Mouse (Mus musculus) kidney, adult 11 months (tissue): ENCODE results near the gene Pop7.

Experiments
- DNase-seq: peaks from one replicate; pipeline ENCODE4 v3.0.0; 2022

The Pop7 gene

DNA sequence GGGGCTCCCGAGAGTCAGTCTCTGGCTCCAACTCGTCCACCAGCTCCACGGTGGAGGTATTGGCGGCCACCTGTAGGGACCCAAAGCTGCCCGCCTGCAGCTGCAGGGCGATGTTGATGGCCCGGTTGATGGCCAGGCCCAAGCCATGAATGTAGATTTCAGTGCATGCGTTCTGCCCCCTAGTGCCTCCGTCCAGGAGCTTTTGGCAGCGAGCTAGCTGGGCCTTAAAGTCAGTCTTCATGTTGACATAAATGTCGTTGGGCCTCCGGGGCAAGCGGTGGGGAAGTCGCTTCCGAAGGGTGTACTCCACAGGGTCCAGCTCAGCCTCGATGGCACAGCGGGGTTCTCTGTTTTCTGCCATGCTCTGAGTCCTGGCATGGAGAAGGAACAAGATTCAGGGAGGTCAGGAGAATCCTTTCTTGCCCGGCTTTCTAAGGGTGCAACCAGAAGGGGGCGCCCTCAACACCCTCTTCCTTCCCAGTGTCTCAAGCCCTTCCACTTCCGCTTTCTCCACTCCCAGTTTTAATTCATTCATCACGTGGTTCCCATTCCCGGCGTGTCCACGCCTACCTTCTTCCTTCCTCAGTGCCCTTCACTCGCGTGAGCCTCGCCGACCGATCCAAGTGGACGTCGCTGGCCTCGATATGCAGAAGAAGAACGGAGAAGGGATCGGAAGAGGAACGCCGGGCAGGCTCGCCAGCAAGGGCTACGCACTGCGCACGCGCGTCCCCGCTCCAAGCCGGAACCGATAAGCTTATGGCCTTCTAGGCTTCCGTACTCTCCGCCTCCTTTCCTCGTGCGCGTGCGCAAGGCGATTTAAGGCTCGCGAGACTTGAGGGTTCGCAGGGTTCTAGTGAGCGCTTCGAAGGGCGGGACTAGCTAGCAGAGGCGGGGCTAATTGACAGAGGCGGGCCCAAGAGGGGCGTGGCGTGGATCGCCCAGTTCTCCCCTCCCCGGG is at the start of gene Pop7:
Pop7 (minus strand) TSS at position 810 of the 958 bp plus-strand sequence.
- DNase-seq, result peak; percentile 100

- DNase-seq, result no peak
These were observed 48.8 kb upstream of the Pop7 start for GRCm38 (mm10) chr5:137551119-137551518.

DNA sequence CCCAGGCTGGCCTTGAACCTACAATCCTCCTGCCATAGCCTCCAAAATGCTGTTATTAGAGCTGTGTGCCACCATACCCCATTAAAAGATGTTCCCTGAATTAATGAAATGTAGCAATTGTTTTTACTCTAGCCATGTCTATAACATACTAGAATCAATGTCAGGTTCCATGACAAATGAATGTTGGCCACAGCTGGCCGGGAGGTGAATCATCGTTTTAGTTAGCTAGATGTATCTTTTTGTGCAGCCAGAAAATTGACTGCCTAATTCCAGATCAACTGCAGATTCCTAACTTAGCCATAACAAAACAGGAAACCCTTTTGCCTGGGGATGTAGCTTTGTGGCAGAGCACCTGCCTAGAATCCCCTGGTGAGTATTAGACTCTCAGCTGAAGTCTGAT is 47.5 kb upstream of the Pop7 start:
- DNase-seq, result no peak

- DNase-seq, result peak; percentile 40
These were observed 43.3 kb upstream of the Pop7 start for GRCm38 (mm10) chr5:137545596-137545995.

GRCm38 (mm10) chr5:137544926-137545325 is 42.6 kb upstream of the Pop7 start:
- DNase-seq, result no peak

DNA sequence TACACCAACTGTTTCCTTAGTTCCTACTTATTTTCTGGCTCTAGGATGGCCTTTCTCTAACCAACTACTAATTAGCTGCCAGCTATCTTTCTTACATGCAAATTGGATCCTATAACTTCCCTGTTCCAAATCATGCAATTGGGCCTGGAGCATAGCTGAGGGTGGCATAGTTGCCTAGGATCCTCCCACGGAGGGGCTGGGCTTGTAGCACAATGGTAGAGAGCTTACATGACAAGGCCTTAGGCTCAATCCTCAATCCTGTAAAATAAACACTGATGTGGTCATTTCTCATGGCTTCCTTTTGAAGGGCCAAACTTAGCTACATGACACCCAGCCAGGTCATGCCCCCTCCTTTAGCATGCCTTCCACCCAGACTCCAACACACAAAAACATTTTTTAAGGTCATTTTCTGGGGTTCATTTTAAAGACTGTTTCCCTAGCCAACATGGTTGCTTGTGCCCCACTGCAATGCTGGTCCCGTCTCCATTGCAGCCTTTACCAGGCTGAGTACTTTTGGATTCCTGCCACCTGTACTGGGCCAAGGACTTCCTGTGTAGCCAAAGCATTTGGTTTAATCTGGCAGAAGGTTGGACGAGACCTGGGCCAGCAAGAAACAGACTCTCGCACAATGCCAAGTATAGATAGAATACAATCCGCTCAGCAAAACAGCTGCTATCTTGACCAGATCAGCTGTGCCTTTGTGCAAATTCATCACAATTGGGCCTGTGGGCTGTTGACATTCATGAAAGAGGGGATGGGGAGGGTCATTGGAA is 39.6 kb upstream of the Pop7 start:
- DNase-seq, result no peak

GRCm38 (mm10) chr5:137540991-137541390 is 38.7 kb upstream of the Pop7 start:
- DNase-seq, result no peak

- no peak for DNase-seq
These were observed 37.0 kb upstream of the Pop7 start for GRCm38 (mm10) chr5:137539291-137539801.

DNA sequence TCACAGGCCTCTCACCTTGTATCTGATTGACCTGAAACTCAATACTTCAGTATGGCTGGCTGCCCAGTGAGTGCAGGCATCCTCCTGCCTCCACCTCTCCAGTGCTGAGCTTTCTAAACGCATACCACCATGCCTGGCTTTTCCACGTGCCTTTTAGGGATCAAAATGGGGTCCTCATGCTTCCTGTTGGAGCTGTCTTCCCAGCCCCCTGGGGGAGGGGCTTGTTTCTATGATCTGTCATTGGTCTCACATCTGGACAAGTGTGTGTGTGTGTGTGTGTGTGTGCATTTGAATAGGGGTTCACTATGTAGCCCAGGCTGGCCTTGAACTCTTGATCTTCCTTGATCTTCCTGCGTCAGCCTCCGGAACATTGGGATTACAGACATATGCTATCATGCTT is 35.1 kb upstream of the Pop7 start:
- no peak for DNase-seq

DNA sequence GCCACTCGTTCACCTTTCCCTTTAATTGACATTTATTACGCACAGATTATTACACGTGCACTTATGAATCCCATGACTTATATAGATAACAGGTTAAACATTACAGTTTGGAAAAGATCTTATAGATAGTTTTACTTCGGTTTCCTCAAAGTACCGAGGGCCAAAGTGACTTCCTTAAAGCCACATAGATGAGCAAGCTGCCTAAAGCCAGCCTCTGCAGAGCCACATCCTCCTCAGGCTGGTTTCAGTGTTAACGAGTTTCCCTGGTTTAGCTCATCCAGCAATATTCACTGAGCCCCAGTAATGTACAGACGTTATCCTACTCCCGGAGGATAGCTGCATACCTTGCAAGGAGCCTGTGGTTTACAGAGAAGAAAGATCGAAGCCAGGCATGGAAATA is 33.0 kb upstream of the Pop7 start:
- no peak for DNase-seq

DNA sequence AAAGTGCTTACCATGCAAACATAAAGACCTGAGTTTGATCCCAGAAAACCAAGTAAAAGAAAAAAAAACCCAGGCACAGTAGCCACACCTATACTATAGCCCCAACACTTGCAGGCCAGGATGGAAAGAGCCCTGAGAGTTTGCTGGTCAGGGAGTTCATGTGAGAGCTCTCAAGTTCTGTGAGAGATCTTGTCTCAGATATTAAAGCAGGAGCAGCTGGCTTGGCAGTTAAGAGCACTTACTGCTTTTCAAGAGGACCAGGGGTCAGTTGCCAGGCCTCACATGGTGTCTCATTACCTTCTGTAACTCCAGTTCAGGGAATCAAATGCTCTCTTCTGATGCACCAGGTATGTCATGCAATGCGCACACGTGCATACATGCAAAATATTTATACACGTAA is 32.4 kb upstream of the Pop7 start:
- no peak for DNase-seq

DNA sequence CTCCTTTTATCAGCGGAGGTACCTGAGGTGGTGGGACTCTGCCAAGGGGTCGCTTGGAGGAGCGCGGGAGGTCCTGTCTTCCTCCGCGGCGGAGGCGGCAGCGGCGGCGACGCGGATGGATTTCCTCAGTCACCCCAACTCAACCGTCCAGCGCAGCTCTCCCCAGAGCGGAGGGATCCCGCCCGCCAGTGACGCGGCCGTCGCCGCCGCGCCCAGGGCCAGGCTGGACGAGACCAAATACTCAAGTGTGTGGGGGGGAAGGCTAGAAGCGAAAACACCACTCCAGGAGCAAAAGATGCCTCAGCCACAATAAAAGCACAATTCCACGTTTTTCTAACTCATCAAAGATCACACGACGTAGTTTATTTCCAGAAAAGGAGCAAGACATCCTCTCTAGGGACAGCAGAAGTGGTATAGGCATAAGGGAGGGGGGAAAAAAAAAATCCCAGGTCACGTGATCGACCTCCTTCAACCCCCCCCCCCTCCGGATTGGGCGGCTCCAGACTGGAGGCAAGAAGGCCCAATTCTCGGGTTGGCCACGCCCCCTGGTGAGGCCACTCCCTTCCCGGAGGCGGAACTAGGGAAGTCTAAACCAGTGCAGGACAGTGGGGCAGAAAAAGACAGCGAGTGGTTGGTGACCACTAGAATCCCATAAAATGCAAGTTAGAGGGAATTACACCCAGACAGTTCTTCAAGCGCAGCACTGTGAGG is 31.0 kb upstream of the Pop7 start, which contains the start of the genes Epo and Gnb2:
Epo (minus strand) TSS at position 126 of the 711 bp plus-strand sequence.
Gnb2 (minus strand) TSS at position 394 of the 711 bp plus-strand sequence.
- peak; percentile 98 for DNase-seq

GRCm38 (mm10) chr5:137532808-137533116 is 30.4 kb upstream of the Pop7 start:
- no peak for DNase-seq

DNA sequence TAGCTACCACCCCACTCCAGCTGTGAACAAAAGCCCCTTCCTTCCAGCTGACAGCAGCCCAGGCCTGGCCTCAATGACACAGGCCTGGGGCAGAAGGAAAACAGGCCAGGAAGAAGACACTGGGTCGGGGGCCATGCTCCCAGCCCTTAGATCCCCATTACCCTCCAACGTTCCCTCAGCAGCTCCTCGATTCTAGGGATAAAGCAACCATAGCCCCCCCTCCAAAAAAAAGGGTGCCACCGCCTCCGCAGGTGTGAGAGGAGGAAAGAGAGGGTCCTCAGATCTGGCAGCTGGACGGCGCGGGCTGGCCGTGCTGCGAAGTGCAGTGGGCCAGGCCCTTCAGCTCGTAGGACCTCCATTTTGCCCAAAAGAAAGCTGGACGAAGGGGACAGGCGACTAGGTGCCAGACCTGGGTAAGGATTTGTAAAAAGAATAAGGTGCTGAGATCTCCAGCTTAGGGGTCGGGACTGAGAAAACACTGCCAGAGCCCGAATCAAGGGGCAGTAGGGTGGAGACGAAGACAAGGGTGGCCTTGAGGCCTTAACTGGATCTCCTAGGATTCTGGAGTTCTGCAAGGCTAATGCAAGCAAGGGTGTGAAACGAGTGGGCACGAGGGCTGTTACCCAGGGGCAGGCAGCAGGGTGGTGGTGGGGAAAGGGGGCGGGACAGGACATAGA is 30.0 kb upstream of the Pop7 start:
- DNase-seq, result no peak

DNA sequence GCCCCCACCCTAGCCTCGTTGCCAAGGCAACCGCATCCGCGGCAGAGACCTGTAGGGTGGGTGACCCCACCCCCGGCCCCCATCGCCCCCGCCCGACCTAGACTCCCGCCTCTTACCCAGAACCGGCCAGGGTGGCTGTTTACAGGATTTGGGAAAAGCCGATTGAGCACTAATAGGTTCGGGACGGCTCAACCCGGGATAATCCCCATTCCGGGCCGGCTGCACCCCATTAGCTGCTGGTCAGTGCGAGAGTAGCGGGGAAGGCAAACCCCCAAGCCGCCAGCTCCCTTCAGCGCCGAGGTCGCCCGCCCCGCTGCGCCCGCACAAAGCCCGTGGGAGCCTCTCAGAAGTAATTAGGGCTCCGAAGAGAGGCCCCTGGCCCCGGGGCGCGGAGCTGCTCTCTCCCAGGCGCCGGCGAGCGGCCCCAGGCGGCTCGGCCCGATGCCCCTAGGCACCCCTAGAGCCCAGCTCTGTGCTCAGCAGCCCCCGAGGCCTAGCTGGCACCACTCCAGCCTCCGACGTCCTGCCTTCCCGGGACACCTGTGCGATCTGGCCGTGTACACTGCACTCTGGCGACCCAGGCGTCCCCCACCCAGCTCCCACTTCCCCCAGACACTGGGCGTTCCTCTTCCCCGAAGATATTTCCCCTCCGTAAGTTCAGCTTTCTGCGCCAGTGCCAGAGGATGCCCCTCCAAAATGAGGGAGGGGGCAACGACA is 29.3 kb upstream of the Pop7 start:
- no peak for DNase-seq

DNA sequence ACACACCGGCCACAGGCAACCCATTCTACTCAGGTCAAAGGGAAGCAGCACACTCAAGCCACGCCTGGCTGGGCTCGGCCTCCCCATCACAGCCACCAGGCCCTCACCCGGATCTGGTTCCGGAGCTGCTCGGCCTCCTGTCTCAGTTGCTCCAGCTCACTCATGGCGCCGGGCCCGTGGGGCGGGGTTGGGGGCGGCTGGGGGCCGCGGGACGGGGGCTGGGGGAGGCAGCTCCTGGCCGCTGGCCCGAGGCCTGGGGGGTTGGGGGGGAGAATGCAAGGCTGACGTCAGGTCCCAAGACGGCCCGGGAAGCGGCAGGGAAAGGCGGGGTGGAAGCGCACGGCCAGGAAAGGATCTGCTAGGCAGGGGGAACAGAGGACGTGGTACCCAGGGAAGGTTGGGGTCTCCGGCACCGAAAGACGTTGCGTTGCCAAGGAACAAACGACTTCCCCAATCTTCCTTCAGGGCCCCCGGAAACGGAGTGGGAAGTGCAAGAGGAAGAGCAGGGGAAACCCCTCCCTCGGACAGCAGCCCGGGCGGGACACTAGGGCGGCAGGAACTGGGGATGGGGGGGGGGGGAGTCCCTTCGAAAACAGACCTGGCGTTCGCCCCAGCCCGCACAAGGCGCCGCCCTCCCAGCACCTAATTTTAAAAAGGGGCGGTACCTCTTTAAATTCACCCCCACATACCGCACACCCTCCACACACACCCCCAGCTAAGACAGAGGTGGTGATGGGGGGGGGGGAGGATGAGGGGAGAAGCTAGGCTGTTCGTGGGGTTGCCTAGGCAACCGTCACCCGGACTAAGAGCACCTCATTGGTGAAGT is 28.5 kb upstream of the Pop7 start:
- DNase-seq, result peak; percentile 69

GRCm38 (mm10) chr5:137530075-137530474 is 27.8 kb upstream of the Pop7 start:
- DNase-seq, result no peak

DNA sequence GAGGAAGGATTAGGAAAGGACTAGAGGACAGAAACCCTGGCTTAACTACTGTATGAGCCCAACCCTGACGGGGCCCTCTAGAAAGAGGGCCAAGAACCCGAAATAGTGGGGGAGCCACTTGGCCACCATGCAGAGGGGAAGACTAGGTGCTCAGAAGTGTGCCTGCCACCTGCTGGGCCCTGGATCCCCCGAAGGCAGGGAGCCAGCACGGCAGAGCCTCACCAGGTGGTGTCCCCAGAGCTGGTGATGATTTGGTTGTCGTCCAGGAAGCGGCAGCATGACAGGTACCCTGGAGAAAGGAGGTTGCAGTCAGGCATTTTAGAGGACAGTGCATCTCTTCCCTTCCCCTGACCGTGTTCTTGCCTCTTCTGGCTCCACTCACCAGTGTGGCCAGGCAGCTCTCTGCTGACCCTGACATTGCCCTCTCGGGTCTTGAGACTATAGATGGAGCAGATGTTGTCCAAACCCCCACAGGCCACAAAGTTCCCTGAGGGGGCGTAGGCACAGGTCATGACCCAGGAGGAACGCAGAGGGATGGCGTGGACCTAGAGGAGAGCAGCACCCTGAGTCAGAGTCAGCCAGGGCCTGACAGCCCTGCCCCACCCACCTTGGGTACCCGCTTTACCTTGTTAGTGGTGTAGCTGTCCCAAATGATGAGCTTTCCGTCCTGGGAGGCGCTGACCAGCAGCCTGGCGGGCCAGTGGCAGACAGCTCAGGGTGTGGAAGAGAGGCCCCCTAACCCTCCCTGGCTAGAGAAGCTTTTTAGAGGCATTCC is 27.1 kb upstream of the Pop7 start:
- DNase-seq, result no peak

DNA sequence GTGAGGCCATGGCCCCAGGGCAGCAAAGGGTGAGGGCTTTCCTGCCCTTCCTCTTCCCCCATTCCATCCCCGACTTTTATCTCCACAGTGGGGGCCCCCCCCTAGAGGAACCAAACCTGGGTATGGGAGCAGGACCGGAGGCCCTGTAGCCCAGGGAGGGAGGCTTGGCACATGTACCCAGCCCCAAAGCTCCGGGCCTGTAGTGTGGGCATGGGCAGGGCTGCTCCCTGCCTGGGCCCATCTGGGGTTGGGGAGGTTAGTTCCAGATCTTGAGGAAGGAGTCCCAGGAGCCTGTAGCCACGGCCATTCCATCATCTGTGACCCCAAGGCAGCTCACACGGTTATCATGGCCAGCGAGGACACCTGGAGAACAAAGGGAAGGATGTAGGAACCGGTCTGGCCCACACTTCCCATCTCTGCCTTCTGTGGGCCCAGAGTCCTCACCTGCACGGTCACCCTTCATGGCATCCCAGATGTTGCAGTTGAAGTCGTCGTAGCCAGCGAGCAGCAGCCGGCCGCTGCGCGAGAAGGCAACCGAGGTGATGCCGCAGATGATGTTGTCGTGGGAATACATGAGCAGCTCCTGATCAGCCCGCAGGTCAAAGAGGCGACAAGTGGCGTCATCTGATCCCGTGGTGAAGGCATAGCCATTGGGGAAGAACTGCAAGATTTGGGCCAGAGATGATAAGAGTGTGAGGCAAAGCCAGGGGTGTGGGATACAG is 26.1 kb upstream of the Pop7 start:
- DNase-seq, result peak; percentile 6
